Mouse (Mus musculus) embryonic fibroblast, embryonic 13.5 days (primary cell): ENCODE measurements at regions not wholly inside any gene's neighbourhood (a gene's known extent, or its start where the extent isn't known, plus 50 kb on each side); places are given as distances from the start of the nearest gene placed in this dataset.

ENCODE experiments used
- CTCF ChIP-seq: IDR thresholded peaks from 2 replicates; pipeline ENCODE4 v1.5.1; 2011; ENCODE audit warnings: mild to moderate bottlenecking, control low read depth, low read length, moderate library complexity, borderline replicate concordance; ENCODE audit not compliant: insufficient read depth
- POLR2A ChIP-seq: IDR thresholded peaks from 2 replicates; pipeline ENCODE4 v1.6.1; 2011; ENCODE audit warnings: low read depth, mild to moderate bottlenecking, control low read depth, low read length, moderate library complexity

GRCm38 (mm10) chr13:53910251-53910650, 145.3 kb downstream of the Drd1 start:
- no peak for TF ChIP-seq CTCF
- no peak for TF ChIP-seq POLR2A
